Mouse (Mus musculus) left cerebral cortex, adult 2 months (tissue): ENCODE measurements at regions not wholly inside any gene's neighbourhood (a gene's known extent, or its start where the extent isn't known, plus 50 kb on each side); places are given as distances from the start of the nearest gene placed in this dataset.

ENCODE experiments used
- DNase-seq, 2 experiments: peaks; one replicate each; pipeline ENCODE4 v3.0.0; 2021 to 2022; ENCODE audit warnings: low spot score in 2 of 2, mixed read lengths in 1 of 2; ENCODE audit errors: extremely low spot score in 1 of 2
- H3K27ac ChIP-seq: fragments of 200-600 bp; 2 replicates; pipeline ENCODE4 v1.8.1; 2022
- H3K4me3 ChIP-seq: fragments of 200-600 bp; 2 replicates; pipeline ENCODE4 v1.8.1; 2022
- CTCF ChIP-seq: fragments of 200-600 bp; IDR thresholded peaks from 2 replicates; pipeline ENCODE4 v1.8.1; 2022; ENCODE audit warnings: antibody characterized with exemption, mild to moderate bottlenecking, moderate library complexity
- intact Hi-C: fragments of 180-260 bp; cut with DNase I; formaldehyde crosslinking; loops from one replicate; pipeline ENCODE4 v1.15.1; 2025

GRCm38 (mm10) chr12:12567058-12567733 lies 305.3 kb downstream of the Fam49a start:
- no peak for TF ChIP-seq CTCF
- intact Hi-C loops, result no loop called here
- Histone ChIP-seq H3K27ac (no peak overlapping the region), H3K4me3 (no peak overlapping the region)
- no peak for DNase-seq

DNA sequence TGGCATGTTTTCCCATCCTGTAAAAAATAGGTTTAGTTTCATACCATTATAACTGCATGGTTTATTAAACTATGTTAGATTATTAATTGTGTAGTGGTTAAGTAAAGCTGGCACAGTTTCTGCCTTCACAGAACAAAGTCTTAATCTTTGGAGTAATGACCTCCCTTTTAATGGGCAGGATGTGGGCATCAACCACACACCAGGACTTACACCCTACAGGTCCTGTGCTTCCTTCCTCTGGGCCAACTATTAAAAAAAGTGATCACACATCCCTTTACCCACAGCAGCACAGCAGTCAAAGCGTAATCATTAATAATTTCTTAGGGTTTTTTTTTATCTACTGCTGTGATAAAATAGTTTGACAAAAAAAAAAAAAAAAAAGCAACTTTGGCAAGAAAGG lies 300.3 kb downstream of the Fam49a start:
- intact Hi-C loops, result no loop called here
- TF ChIP-seq CTCF, result no peak

GRCm38 (mm10) chr12:12551818-12552217 lies 289.9 kb downstream of the Fam49a start:
- no peak overlapping the region for H3K27ac ChIP-seq
- H3K4me3 ChIP-seq, result no peak overlapping the region
- no peak for TF ChIP-seq CTCF
- intact Hi-C loops, result no loop called here
- no peak for DNase-seq

More for the DNA sequence above, 300.3 kb downstream of the Fam49a start:
- no peak for DNase-seq
- Histone ChIP-seq H3K27ac (no peak overlapping the region), H3K4me3 (no peak overlapping the region)

GRCm38 (mm10) chr12:12549649-12550048 lies 287.7 kb downstream of the Fam49a start:
- no peak for TF ChIP-seq CTCF
- intact Hi-C loops, result no loop called here
- no peak overlapping the region for H3K4me3 ChIP-seq
- DNase-seq, result no peak
- H3K27ac ChIP-seq, result no peak overlapping the region

- no peak overlapping the region for H3K4me3 ChIP-seq
- DNase-seq, result no peak
- TF ChIP-seq CTCF, result no peak
- intact Hi-C loops, result no loop called here
- H3K27ac ChIP-seq, result no peak overlapping the region
Measured at GRCm38 (mm10) chr12:12548688-12549087, 286.7 kb downstream of the Fam49a start.

DNA sequence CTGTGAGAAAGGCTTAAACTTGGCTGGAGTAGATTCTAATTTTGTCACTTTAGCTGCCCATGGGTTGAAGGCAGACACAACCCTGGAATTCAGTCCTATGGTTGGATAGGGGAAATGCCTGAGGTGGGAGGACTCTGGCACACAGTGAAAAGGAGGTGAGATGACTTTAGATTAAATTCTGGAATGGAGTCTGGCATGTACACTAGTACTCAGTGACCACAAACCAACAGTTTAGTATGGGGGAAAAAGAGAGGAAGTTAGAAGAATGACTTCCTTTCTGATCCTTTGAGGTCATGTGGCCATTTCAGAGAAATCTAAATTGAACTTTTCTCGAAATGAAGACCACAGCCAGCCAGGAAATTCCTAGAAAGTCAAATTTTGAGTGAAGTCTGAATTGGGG lies 285.5 kb downstream of the Fam49a start:
- Histone ChIP-seq H3K4me3 (no peak overlapping the region), H3K27ac (no peak overlapping the region)
- no peak for TF ChIP-seq CTCF
- no peak for DNase-seq
- intact Hi-C loops, result no loop called here

DNA sequence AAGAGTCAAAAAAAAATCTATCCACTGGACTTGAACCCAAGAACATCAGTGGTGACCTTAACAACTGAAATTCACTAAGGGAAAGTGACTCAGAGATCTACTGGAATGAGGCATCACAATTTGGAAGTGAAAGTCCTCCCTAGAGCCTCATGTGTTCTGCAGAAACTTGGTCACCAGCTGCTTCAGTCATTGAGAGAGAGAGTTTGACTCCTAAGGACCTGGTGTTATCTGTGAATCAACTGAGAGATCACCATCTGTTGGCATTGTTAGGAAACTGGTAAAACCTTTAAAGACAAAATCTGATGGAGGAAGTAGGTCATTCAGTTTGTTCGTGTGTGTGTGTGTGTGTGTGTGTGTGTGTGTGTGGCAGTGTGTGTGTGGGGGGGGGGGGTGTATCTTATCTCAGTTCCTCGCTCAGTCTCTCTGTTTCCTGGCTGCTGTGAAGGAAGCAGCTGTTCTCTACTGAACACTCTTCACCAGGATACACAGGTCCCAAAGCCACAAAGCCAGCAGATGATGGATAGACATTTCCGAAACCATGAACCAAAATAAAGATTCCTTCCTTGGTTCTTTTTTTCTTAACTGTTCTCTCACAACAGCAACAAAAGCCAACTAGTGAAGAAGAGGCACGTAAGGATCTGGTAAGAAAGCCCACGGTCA lies 284.6 kb downstream of the Fam49a start:
- DNase-seq, result no peak
- H3K27ac ChIP-seq, result no peak overlapping the region
- no peak overlapping the region for H3K4me3 ChIP-seq
- intact Hi-C loops, result no loop called here
- no peak for TF ChIP-seq CTCF

GRCm38 (mm10) chr12:12541076-12542070 lies 279.4 kb downstream of the Fam49a start:
- no peak overlapping the region for H3K27ac ChIP-seq
- no peak for DNase-seq
- intact Hi-C loops, result no loop called here
- no peak for TF ChIP-seq CTCF
- no peak overlapping the region for H3K4me3 ChIP-seq

DNA sequence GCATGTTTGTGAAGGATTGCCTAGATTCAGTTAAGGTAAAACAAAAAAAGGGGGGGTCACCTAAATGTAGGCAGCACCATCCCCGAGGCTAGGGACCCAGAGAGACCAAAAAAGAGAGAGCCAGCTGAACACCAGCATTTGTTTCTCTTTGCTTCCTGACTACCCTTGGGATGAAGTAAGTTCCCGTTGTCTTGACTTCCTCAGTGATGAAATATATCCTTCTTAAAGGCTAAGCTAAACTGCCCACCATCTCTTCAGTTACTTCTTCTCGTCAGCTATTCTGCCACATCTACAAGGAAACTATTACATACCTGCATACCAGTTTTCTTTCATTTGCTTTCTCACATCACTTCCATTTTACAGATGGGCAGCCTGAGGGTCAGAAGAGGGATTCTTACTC lies 277.4 kb downstream of the Fam49a start:
- intact Hi-C loops, result no loop called here
- no peak for TF ChIP-seq CTCF
- DNase-seq, result no peak
- H3K27ac ChIP-seq, result no peak overlapping the region
- no peak overlapping the region for H3K4me3 ChIP-seq

- Histone ChIP-seq H3K4me3 (no peak overlapping the region), H3K27ac (no peak overlapping the region)
- intact Hi-C loops, result no loop called here
- no peak for TF ChIP-seq CTCF
- no peak for DNase-seq
Measured at GRCm38 (mm10) chr12:12534779-12535178, 272.8 kb downstream of the Fam49a start.

- intact Hi-C loops, result no loop called here
- Histone ChIP-seq H3K27ac (no peak overlapping the region), H3K4me3 (no peak overlapping the region)
- TF ChIP-seq CTCF, result no peak
- DNase-seq, result no peak
Measured at GRCm38 (mm10) chr12:12530796-12531195, 268.9 kb downstream of the Fam49a start.

DNA sequence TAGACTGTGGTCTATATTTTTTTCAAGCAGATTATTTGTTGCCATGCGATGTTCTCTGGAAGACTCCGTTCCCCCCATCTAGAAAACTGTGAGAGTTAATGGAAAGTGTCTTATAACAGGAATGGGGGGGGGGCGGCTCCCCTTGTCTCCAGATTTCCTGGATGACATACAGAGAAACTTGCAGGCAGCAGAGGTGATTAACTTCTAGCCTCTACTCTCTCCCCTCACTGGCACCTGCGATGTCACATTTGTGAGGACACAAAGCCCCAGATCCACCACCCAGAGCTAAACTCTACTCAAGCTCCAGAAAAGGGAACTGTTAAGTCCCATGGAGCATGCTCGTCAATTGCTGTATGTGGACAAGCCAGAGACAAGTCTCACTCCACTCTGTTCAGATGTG lies 267.6 kb downstream of the Fam49a start:
- intact Hi-C loops, result no loop called here
- no peak for TF ChIP-seq CTCF
- H3K4me3 ChIP-seq, result no peak overlapping the region
- no peak overlapping the region for H3K27ac ChIP-seq
- no peak for DNase-seq
